Mouse (Mus musculus): ENCODE measurements around the gene Ccdc81.

- TF ChIP-seq GATA1 (IDR thresholded peaks at IDR 0.05; ENCODE audit: borderline replicate concordance, low read length) (no peak), TAL1 (conservative IDR thresholded peaks at IDR 0.05; ENCODE audit: low read depth, low read length) (no peak), CTCF (IDR thresholded peaks at IDR 0.05; ENCODE audit: low read depth, low read length) (no peak), GATA2 (IDR thresholded peaks at IDR 0.05; ENCODE audit: borderline replicate concordance, low read depth, low read length) (no peak), POLR2AphosphoS5 (IDR thresholded peaks at IDR 0.05; ENCODE audit: insufficient replicate concordance, low read depth, low read length) (no peak)
Observed at GRCm38 (mm10) chr7:89867221-89867620, 36.2 kb downstream of the Ccdc81 start.
